Mouse (Mus musculus) limb, embryonic 14.5 days (tissue): ENCODE measurements at regions not wholly inside any gene's neighbourhood (a gene's known extent, or its start where the extent isn't known, plus 50 kb on each side); places are given as distances from the start of the nearest gene placed in this dataset.
A peak's percentile ranks its signal among the peaks of the same experiment; 100 is the strongest.
"Not testable (repeated sequence)": the region's sequence is repeated elsewhere in the genome, so short reads cannot be mapped to it uniquely, and the experiment has no call there.

Experiments
- ATAC-seq: fragments of 200-750 bp; cut with Nextera tagmentation; 2 replicates; pipeline ENCODE4 v1.8.0; 2017; ENCODE audit warnings: low read depth, moderate number of reproducible peaks, moderate TSS enrichment; ENCODE audit not compliant: low FRiP score
- DNase-seq: peaks from one replicate; pipeline ENCODE4 v3.0.0-alpha.2; 2015; ENCODE audit warnings: low spot score
- H3K27ac ChIP-seq: fragments of 300-500 bp; sonication (generic); replicated peaks from 2 replicates; pipeline ENCODE4 v1.5.1; 2014; ENCODE audit warnings: low read depth, mild to moderate bottlenecking, low read length, moderate library complexity, mixed read lengths
- H3K27me3 ChIP-seq: fragments of 300-500 bp; sonication (generic); 2 replicates; pipeline ENCODE4 v1.6.1; 2014; ENCODE audit warnings: low read length, mixed read lengths; ENCODE audit not compliant: control insufficient read depth, insufficient read depth
- H3K36me3 ChIP-seq: fragments of 300-500 bp; sonication (generic); 2 replicates; pipeline ENCODE4 v1.6.1; 2014; ENCODE audit warnings: mild to moderate bottlenecking, low read length, moderate library complexity, mixed read lengths; ENCODE audit not compliant: control insufficient read depth, insufficient read depth
- H3K4me1 ChIP-seq: fragments of 300-500 bp; sonication (generic); 2 replicates; pipeline ENCODE4 v1.6.1; 2014; ENCODE audit warnings: antibody characterized with exemption, low read length, mixed read lengths; ENCODE audit not compliant: control insufficient read depth, insufficient read depth
- H3K4me2 ChIP-seq: fragments of 300-500 bp; sonication (generic); replicated peaks from 2 replicates; pipeline ENCODE4 v1.6.1; 2014; ENCODE audit warnings: low read depth, mild to moderate bottlenecking, low read length, moderate library complexity; ENCODE audit not compliant: severe bottlenecking
- H3K4me3 ChIP-seq: fragments of 300-500 bp; sonication (generic); replicated peaks from 2 replicates; pipeline ENCODE4 v1.5.1; 2014; ENCODE audit warnings: low read length
- H3K9ac ChIP-seq: fragments of 300-500 bp; sonication (generic); 2 replicates; pipeline ENCODE4 v1.6.1; 2014; ENCODE audit warnings: mild to moderate bottlenecking, low read depth, low read length, moderate library complexity; ENCODE audit not compliant: severe bottlenecking
- H3K9me3 ChIP-seq: fragments of 300-500 bp; sonication (generic); 2 replicates; pipeline ENCODE4 v1.6.1; 2016; ENCODE audit warnings: low read length; ENCODE audit not compliant: control insufficient read depth
- WGBS: fragments of 180-500 bp; shearing (Covaris S2); extraction: QIAGEN DNeasy Blood & Tissue Kit; methylation state at CpG from one replicate; pipeline ENCODE4 v1.1.7; 2014; 5-methylcytosine and 5-hydroxymethylcytosine counted together

- DNase-seq, H3K4me2 ChIP-seq, H3K4me3 ChIP-seq, H3K27me3 ChIP-seq, H3K36me3 ChIP-seq, H3K4me1 ChIP-seq, H3K9ac ChIP-seq, H3K9me3 ChIP-seq, ATAC-seq, H3K27ac ChIP-seq: not testable (repeated sequence)
Observed at GRCm38 (mm10) chr8:5859650-5860049, 754.5 kb upstream of the Slc10a2 start.

GRCm38 (mm10) chr8:5857336-5857735 lies 752.2 kb upstream of the Slc10a2 start:
- ATAC-seq, H3K4me3 ChIP-seq, H3K9me3 ChIP-seq, H3K36me3 ChIP-seq, H3K4me2 ChIP-seq, H3K27ac ChIP-seq, H3K9ac ChIP-seq, H3K4me1 ChIP-seq, H3K27me3 ChIP-seq: not testable (repeated sequence)
- peak; percentile 2 for DNase-seq
- WGBS: 15% methylated on average over 4 of the region's 4 CpGs
